ENCODE assay signal across 20 mouse cellular contexts in the genomic region with DNA sequence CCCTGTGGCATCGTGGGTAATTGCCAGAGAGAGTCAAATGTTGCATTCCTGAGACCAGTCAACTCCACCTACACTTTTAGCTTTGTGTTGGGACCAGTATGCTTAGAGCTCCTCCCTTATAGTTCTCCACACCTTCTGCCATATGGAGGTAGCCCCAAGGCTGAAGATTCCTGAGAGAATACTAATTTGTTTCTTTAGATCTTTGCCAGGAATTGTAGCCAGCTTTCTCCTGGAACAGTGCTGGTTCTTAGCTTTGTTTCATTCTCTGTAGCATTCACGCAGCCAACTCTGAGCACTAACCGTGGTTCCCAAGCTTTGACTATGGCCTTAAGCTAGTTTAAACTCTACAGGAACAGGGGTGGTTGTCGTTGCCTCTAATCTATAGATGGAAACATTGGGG. TPM values are rescaled to one million over a fixed set of nuclear protein-coding genes. Genes with fewer than 3 reads are reported as not detected.
DNase-seq lines count a peak whose midpoint lies in the region; ATAC-seq and TF ChIP-seq lines count a peak whose summit lies in the region.
"Had no signal": no experiment of that assay in that cellular context is flagged by ENCODE, and none has a peak within 500 bp of the region (broad histone marks: within the 10 kb centered on the region; RNA-seq: fewer than 3 reads in every experiment).

No protein-coding gene starts in this region.

- no peak overlapping the region for H3K4me2 ChIP-seq in intestine, embryonic 16.5 days (ENCODE audit: low read depth, low read length)
- H3K4me2 ChIP-seq in intestine, postnatal 0 days (replicated peaks; ENCODE audit: low read depth): no peak overlapping the region
- no peak overlapping the region for H3K4me2 ChIP-seq in stomach, embryonic 14.5 days (replicated peaks; ENCODE audit: low read depth, low read length)
- no peak overlapping the region for H3K4me2 ChIP-seq in stomach, postnatal 0 days (replicated peaks; ENCODE audit: low read depth)
- H3K4me2 ChIP-seq in forebrain, embryonic 14.5 days (ENCODE audit: low read length): no peak overlapping the region

- no peak overlapping the region for H3K4me3 ChIP-seq in intestine, embryonic 16.5 days (ENCODE audit: low read length)
- no peak overlapping the region for H3K4me3 ChIP-seq in intestine, postnatal 0 days (ENCODE audit: low read depth, low read length)
- no peak overlapping the region for H3K4me3 ChIP-seq in stomach, embryonic 14.5 days (ENCODE audit: low read depth, low read length)
- H3K4me3 ChIP-seq in stomach, postnatal 0 days (ENCODE audit: low read depth, low read length): no peak overlapping the region
- no peak overlapping the region for H3K4me3 ChIP-seq in forebrain, embryonic 14.5 days (ENCODE audit: low read depth, low read length)
- H3K4me3 ChIP-seq: erythroblast, embryonic 14.5 days; left cerebral cortex, adult 2 months; midbrain, embryonic 10.5 days had no signal

- H3K36me3 ChIP-seq in intestine, embryonic 16.5 days (ENCODE audit: control insufficient read depth, insufficient read depth, low read length): no peaks in the 10 kb centered on the region
- H3K36me3 ChIP-seq in intestine, postnatal 0 days (ENCODE audit: control insufficient read depth, insufficient read depth): no peaks in the 10 kb centered on the region
- no peaks in the 10 kb centered on the region for H3K36me3 ChIP-seq in stomach, embryonic 14.5 days (ENCODE audit: control insufficient read depth, insufficient read depth, low read length)
- H3K36me3 ChIP-seq in stomach, postnatal 0 days (ENCODE audit: control insufficient read depth, insufficient read depth, low read length): no peaks in the 10 kb centered on the region
- no peaks in the 10 kb centered on the region for H3K36me3 ChIP-seq in forebrain, embryonic 14.5 days (ENCODE audit: control insufficient read depth, insufficient read depth, low read length)
- H3K36me3 ChIP-seq: midbrain, embryonic 10.5 days had no signal

- H3K9ac ChIP-seq in intestine, embryonic 16.5 days (ENCODE audit: low read depth, low read length): no peak overlapping the region
- no peak overlapping the region for H3K9ac ChIP-seq in intestine, postnatal 0 days (ENCODE audit: low read depth, low read length)
- H3K9ac ChIP-seq in stomach, embryonic 14.5 days (replicated peaks; ENCODE audit: low read depth, low read length): no peak overlapping the region
- H3K9ac ChIP-seq in stomach, postnatal 0 days (ENCODE audit: low read length): no peak overlapping the region
- H3K9ac ChIP-seq in forebrain, embryonic 14.5 days (ENCODE audit: low read length): no peak overlapping the region

- H3K27me3 ChIP-seq in intestine, embryonic 16.5 days (replicated peaks; ENCODE audit: control insufficient read depth, insufficient read depth, low read length): no peaks in the 10 kb centered on the region
- no peaks in the 10 kb centered on the region for H3K27me3 ChIP-seq in intestine, postnatal 0 days (replicated peaks; ENCODE audit: control insufficient read depth, insufficient read depth, low read length)
- no peaks in the 10 kb centered on the region for H3K27me3 ChIP-seq in stomach, embryonic 14.5 days (ENCODE audit: control insufficient read depth, insufficient read depth, low read length)
- no peaks in the 10 kb centered on the region for H3K27me3 ChIP-seq in stomach, postnatal 0 days (ENCODE audit: control insufficient read depth, insufficient read depth, low read length)
- H3K27me3 ChIP-seq in forebrain, embryonic 14.5 days (replicated peaks; ENCODE audit: control insufficient read depth, insufficient read depth, low read length): no peaks in the 10 kb centered on the region

- 0 out of 2 replicates have a peak overlapping the region, but pooled peaks have one; percentile 27 for H3K27ac ChIP-seq in intestine, embryonic 16.5 days (ENCODE audit: low read length)
- H3K27ac ChIP-seq in intestine, postnatal 0 days (ENCODE audit: low read depth, low read length): no peak overlapping the region
- H3K27ac ChIP-seq in stomach, embryonic 14.5 days (ENCODE audit: low read length): peak overlapping the region; percentile 10; the same call in 1 of the 2 replicates
- no peak overlapping the region; the same call in 1 of the 2 replicates for H3K27ac ChIP-seq in stomach, postnatal 0 days (replicated peaks)
- H3K27ac ChIP-seq in forebrain, embryonic 14.5 days (ENCODE audit: low read depth, low read length): no peak overlapping the region
- H3K27ac ChIP-seq: left cerebral cortex, adult 2 months; midbrain, embryonic 10.5 days had no signal

- no peaks in the 10 kb centered on the region for H3K9me3 ChIP-seq in intestine, embryonic 16.5 days (ENCODE audit: control insufficient read depth, low read length)
- no peaks in the 10 kb centered on the region for H3K9me3 ChIP-seq in intestine, postnatal 0 days (ENCODE audit: control insufficient read depth)
- no peaks in the 10 kb centered on the region for H3K9me3 ChIP-seq in stomach, embryonic 14.5 days (ENCODE audit: control insufficient read depth, low read depth, low read length)
- H3K9me3 ChIP-seq in stomach, postnatal 0 days (ENCODE audit: control insufficient read depth, low read length): no peaks in the 10 kb centered on the region
- no peaks in the 10 kb centered on the region for H3K9me3 ChIP-seq in forebrain, embryonic 14.5 days (replicated peaks; ENCODE audit: control insufficient read depth, low read length)
- H3K9me3 ChIP-seq: midbrain, embryonic 10.5 days had no signal

- peaks cover 15% of the 10 kb centered on the region for H3K4me1 ChIP-seq in intestine, embryonic 16.5 days (ENCODE audit: control insufficient read depth, insufficient read depth, low read length)
- H3K4me1 ChIP-seq in intestine, postnatal 0 days (replicated peaks; ENCODE audit: control insufficient read depth, insufficient read depth, low read length): no peaks in the 10 kb centered on the region
- peaks cover 18% of the 10 kb centered on the region; the same call in 1 of the 2 replicates for H3K4me1 ChIP-seq in stomach, embryonic 14.5 days (ENCODE audit: control insufficient read depth, insufficient read depth, low read length)
- no peaks in the 10 kb centered on the region for H3K4me1 ChIP-seq in stomach, postnatal 0 days (replicated peaks; ENCODE audit: control insufficient read depth, insufficient read depth)
- no peaks in the 10 kb centered on the region for H3K4me1 ChIP-seq in forebrain, embryonic 14.5 days (ENCODE audit: control insufficient read depth, insufficient read depth, low read length)

- no peak for ATAC-seq in intestine, embryonic 16.5 days
- no peak for ATAC-seq in intestine, postnatal 0 days
- no peak for ATAC-seq in stomach, embryonic 14.5 days (ENCODE audit: insufficient number of reproducible peaks, insufficient read depth, low FRiP score, low read depth)
- ATAC-seq in stomach, postnatal 0 days (ENCODE audit: low FRiP score, low TSS enrichment): no peak
- ATAC-seq in forebrain, embryonic 14.5 days: no peak

- WGBS in intestine, embryonic 16.5 days: 72% methylated on average over 4 of the region's 4 CpGs
- 72% methylated on average over 4 of the region's 4 CpGs for WGBS in intestine, postnatal 0 days
- 62% methylated on average over 4 of the region's 4 CpGs for WGBS in stomach, embryonic 14.5 days
- WGBS in stomach, postnatal 0 days: 50% methylated on average over 4 of the region's 4 CpGs
- 83% methylated on average over 4 of the region's 4 CpGs for WGBS in forebrain, embryonic 14.5 days

- peak; percentile 9 for DNase-seq in gastrocnemius, adult 18-20 months (ENCODE audit: low spot score)
- no peak for DNase-seq in gastrocnemius, adult 8-10 months (ENCODE audit: low spot score in 2 of 2)
- no peak for DNase-seq in stomach, postnatal 0 days (ENCODE audit: low spot score)
- no peak for DNase-seq in forebrain, embryonic 14.5 days (ENCODE audit: low spot score)
- DNase-seq in spleen, postnatal 14 days (ENCODE audit: low spot score in 2 of 2): no peak
- DNase-seq: B cell, adult 2 months; cerebellum, adult 18-20 months; gastrocnemius, postnatal 36 days; kidney, postnatal 10 days; liver; lung, postnatal 10 days; right cerebral cortex, adult 18-20 months; spleen, adult 18-20 months had no signal

- no peak for TF ChIP-seq CTCF in intestine, postnatal 0 days (IDR thresholded peaks at IDR 0.05; ENCODE audit: low read depth)
- TF ChIP-seq CTCF in stomach, postnatal 0 days (IDR thresholded peaks at IDR 0.05; ENCODE audit: low read depth): no peak

- no peak for TF ChIP-seq EP300 in stomach, postnatal 0 days (optimal IDR thresholded peaks at IDR 0.05)

RNA-seq across cellular contexts. Expression of a gene that starts 17.7 kb away (rescaled TPM):
- 1 to 10 TPM in 1 of 2 experiments, under 1 TPM in 1; 0.71 to 1.1 TPM for total RNA-seq in gastrocnemius, adult 18-20 months (2021)
- total RNA-seq in gastrocnemius, adult 8-10 months (2022): 1 to 10 TPM in 1 of 4 experiments, under 1 TPM in 3; 0.73 to 1.3 (median 0.96) TPM
- 6.1 and 6.5 TPM in 2 replicates for polyA plus RNA-seq in intestine, embryonic 16.5 days (2015; fragmentation: Nextera tagmentation; extraction: Ambion mirVana)
- 2.4 and 2.8 TPM in 2 replicates for polyA plus RNA-seq in intestine, postnatal 0 days (2015; fragmentation: Nextera tagmentation; extraction: Ambion mirVana)
- 16.2 and 18.1 TPM in 2 replicates for polyA plus RNA-seq in stomach, embryonic 14.5 days (2014; fragmentation: Nextera tagmentation; extraction: Ambion mirVana)
- polyA plus RNA-seq in stomach, postnatal 0 days (2015; fragmentation: Nextera tagmentation; extraction: Ambion mirVana): 2.3 and 2.4 TPM in 2 replicates
- 0.88 and 1.3 TPM in 2 replicates for polyA plus RNA-seq in forebrain, embryonic 14.5 days (2014; fragmentation: Nextera tagmentation; extraction: Ambion mirVana)
- total RNA-seq: common myeloid progenitor, adult 5-6 weeks had no signal
- polyA plus RNA-seq: erythroblast, embryonic 14.5 days had no signal

Comparison
In these comparisons a context has a peak if more than half of its experiments do, and no peak if none do; other contexts are left out.
1. H3K27ac ChIP-seq: peak in intestine, embryonic 16.5 days (single experiment) and stomach, embryonic 14.5 days (single experiment); none in intestine, postnatal 0 days (single experiment), stomach, postnatal 0 days (single experiment) and forebrain, embryonic 14.5 days (single experiment).